Mouse (Mus musculus): ENCODE data around the gene Exosc8. TPM values are rescaled to one million over a fixed set of nuclear protein-coding genes. Genes with fewer than 3 reads are reported as not detected.

The Exosc8 gene
- total RNA-seq, 1 experiment = 116 TPM

DNA sequence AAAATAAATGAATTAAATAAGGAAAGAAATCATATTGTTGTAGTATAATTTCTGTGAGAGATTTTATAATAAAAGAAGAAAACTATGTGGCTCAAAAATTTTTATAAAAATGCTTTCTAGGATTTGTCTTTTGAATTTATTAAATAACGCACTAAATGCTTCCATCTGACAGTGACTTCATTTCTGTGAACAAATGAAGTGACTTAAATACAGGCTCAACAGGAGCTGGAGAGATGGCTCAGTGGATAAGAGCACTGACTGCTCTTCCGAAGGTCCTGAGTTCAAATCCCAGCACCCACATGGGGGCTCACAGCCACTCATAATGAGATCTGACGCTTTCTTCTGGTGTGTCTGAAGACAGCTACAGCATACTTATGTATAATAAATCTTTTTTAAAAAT, 50.0 kb downstream of the Exosc8 start:
- Histone ChIP-seq H3K27ac (ENCODE audit: insufficient read depth, low read depth, low read length, poor library complexity, severe bottlenecking) (no peak overlapping the region), H3K9ac (ENCODE audit: insufficient read depth, low read depth, low read length, poor library complexity, severe bottlenecking) (no peak overlapping the region), H3K4me3 (ENCODE audit: insufficient read depth in 1 of 2, low read depth in 1 of 2, low read length in 2 of 2, poor library complexity in 1 of 2, severe bottlenecking in 1 of 2) (no peak overlapping the region), H3K9me3 (ENCODE audit: control insufficient read depth, insufficient read depth, low read depth, low read length) (no peaks in the 10 kb centered on the region), H3K4me1 (ENCODE audit: control insufficient read depth in 2 of 2, insufficient read depth in 2 of 2, low read length in 2 of 2, poor library complexity in 1 of 2) (no peaks in the 10 kb centered on the region), H3K36me3 (ENCODE audit: control insufficient read depth, insufficient read depth, low read length, poor library complexity, severe bottlenecking) (no peaks in the 10 kb centered on the region)
- DNase-seq (ENCODE audit: low read depth, low spot score) = no peak
- TF ChIP-seq ZC3H11A (IDR thresholded peaks at IDR 0.05; ENCODE audit: borderline replicate concordance, low read depth, low read length) = no peak
- TF ChIP-seq HCFC1 (IDR thresholded peaks at IDR 0.05; ENCODE audit: borderline replicate concordance, insufficient read depth, low read length) = no peak
- TF ChIP-seq MAFK (IDR thresholded peaks at IDR 0.05; ENCODE audit: insufficient read depth, low read depth, low read length) = no peak
- no peak for TF ChIP-seq ZNF384 (IDR thresholded peaks at IDR 0.05; ENCODE audit: low read depth, low read length)
- TF ChIP-seq CHD2 (IDR thresholded peaks at IDR 0.05; ENCODE audit: low read depth, low read length) = no peak
- in situ Hi-C loops (cut with MboI; ENCODE audit: low sequenced_read_pairs in 2 of 2, unreplicated experiment in 2 of 2) = no loop called here

GRCm38 (mm10) chr3:54681310-54682204, 53.6 kb downstream of the Exosc8 start:
- no peak for DNase-seq (ENCODE audit: low read depth, low spot score)
- in situ Hi-C loops (cut with MboI; ENCODE audit: low sequenced_read_pairs in 2 of 2, unreplicated experiment in 2 of 2) = no loop called here

More at GRCm38 (mm10) chr3:54681310-54682204, 53.6 kb downstream of the Exosc8 start:
- Histone ChIP-seq H3K4me1 (ENCODE audit: control insufficient read depth in 2 of 2, insufficient read depth in 2 of 2, low read length in 2 of 2, poor library complexity in 1 of 2) (no peaks in the 10 kb centered on the region), H3K9ac (ENCODE audit: insufficient read depth, low read depth, low read length, poor library complexity, severe bottlenecking) (no peak overlapping the region), H3K27ac (ENCODE audit: insufficient read depth, low read depth, low read length, poor library complexity, severe bottlenecking) (no peak overlapping the region), H3K4me3 (ENCODE audit: insufficient read depth in 1 of 2, low read depth in 1 of 2, low read length in 2 of 2, poor library complexity in 1 of 2, severe bottlenecking in 1 of 2) (no peak overlapping the region), H3K9me3 (ENCODE audit: control insufficient read depth, insufficient read depth, low read depth, low read length) (no peaks in the 10 kb centered on the region), H3K36me3 (ENCODE audit: control insufficient read depth, insufficient read depth, low read length, poor library complexity, severe bottlenecking) (no peaks in the 10 kb centered on the region)
- TF ChIP-seq MAFK (IDR thresholded peaks at IDR 0.05; ENCODE audit: insufficient read depth, low read depth, low read length) (no peak), ZC3H11A (IDR thresholded peaks at IDR 0.05; ENCODE audit: borderline replicate concordance, low read depth, low read length) (no peak), ZNF384 (IDR thresholded peaks at IDR 0.05; ENCODE audit: low read depth, low read length) (no peak), HCFC1 (IDR thresholded peaks at IDR 0.05; ENCODE audit: borderline replicate concordance, insufficient read depth, low read length) (no peak), CHD2 (IDR thresholded peaks at IDR 0.05; ENCODE audit: low read depth, low read length) (no peak)

Other genes with a start within 250 kb of the Exosc8 start
- 53.0 and 56.4 TPM in 2 replicates for gene Supt20, start 42.6 kb downstream of the Exosc8 start, total RNA-seq (2012; rRNA removed)
- not detected in 2 replicates for gene Gm21958, start 21.0 kb downstream of the Exosc8 start, total RNA-seq (2012; rRNA removed)
- 38.1 and 46.1 TPM in 2 replicates for gene Alg5, start 146 bp upstream of the Exosc8 start, total RNA-seq (2012; rRNA removed)
- 0.26 and 0.54 TPM in 2 replicates for gene Smad9, start 20.2 kb upstream of the Exosc8 start, total RNA-seq (2012; rRNA removed)
- gene Rfxap, start 72.4 kb upstream of the Exosc8 start, total RNA-seq (2012; rRNA removed) = 10.4 and 18.1 TPM in 2 replicates
- gene Sertm1, start 180.5 kb upstream of the Exosc8 start, total RNA-seq (2012; rRNA removed) = 0.31 and 0.53 TPM in 2 replicates